Mouse (Mus musculus): ENCODE results near the gene Sfxn5. TPM values are rescaled to one million over a fixed set of nuclear protein-coding genes. Genes with fewer than 3 reads are reported as not detected.

The Sfxn5 gene
- polyA plus RNA-seq, 1 experiment, result 0.72 TPM

DNA sequence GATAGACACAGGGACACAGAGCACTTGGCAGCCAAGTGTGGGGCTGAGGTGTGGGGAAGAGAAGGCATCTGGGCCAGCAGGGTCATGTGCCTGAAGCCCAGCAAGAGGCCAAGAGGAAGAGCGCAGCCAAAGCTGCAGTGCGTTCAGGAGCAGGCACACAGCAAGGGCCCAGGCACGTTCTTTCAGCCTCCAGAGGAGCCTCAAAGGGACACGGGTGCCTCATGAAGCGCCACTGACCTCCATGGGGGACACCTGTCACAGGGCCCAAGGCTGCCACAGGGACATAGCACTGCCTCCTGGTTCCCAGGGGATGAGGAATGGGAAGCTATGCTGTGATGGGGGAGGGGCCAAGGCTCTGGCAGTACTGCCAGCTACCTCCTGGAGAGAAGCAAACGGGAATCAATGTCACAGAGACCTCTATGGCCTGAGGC, 82.4 kb downstream of the Sfxn5 start:
- Histone ChIP-seq H3K4me3 (replicated peaks) (no peak overlapping the region), H3K4me1 (no peaks in the 10 kb centered on the region), H3K27me3 (replicated peaks) (peaks cover 18% of the 10 kb centered on the region), H3K9me3 (peaks cover 3% of the 10 kb centered on the region), H3K36me3 (replicated peaks; ENCODE audit: low read length) (no peaks in the 10 kb centered on the region)
- TF ChIP-seq GATA1 (IDR thresholded peaks at IDR 0.05; ENCODE audit: borderline replicate concordance, low read length) (no peak), FLI1 (IDR thresholded peaks at IDR 0.05; ENCODE audit: low read length) (no peak)

DNA sequence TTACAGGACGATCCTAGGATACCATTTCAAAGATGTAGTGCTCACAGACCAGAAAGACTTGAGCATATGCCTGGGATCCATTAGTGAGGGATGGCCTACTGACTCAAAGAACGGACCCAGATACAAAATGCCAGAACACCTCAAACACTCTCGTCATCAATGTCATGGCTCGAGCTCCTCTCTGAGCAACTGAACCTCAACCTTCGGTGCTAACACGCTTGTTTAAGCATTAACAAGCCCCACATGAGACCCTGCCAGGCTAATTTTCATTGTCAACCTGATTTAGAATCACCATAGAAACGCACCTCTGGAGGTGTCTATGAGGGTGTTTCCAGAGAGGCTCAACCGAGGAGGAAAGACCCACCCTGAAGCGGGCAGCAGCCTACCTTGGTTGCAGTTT, 83.4 kb downstream of the Sfxn5 start:
- Histone ChIP-seq H3K4me3 (replicated peaks) (no peak overlapping the region), H3K9me3 (peaks cover 13% of the 10 kb centered on the region), H3K36me3 (replicated peaks; ENCODE audit: low read length) (no peaks in the 10 kb centered on the region), H3K27me3 (replicated peaks) (peaks cover 14% of the 10 kb centered on the region), H3K4me1 (no peaks in the 10 kb centered on the region)
- TF ChIP-seq FLI1 (IDR thresholded peaks at IDR 0.05; ENCODE audit: low read length) (no peak), GATA1 (IDR thresholded peaks at IDR 0.05; ENCODE audit: borderline replicate concordance, low read length) (no peak)

DNA sequence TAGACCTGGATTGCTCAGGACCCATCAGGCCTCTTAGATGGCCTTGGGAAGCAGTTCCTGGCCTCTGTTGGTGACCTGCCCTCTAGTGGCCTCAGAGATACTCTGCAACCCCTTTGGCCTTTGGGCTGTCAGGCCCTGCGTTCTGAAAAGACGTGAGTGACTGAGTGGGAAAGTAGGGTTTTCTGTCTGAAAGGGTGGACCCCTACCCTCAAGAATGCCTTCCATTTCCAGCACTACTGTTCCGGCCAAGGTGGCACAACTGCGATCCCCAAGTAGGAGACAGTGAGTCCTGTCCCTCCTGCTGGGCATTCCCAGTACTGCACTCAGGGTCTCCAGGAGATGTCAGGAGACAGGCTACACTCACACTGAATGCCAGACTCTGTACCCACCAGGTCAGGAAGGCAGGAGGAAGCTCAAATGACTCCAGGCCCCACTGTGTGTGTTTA, 94.2 kb downstream of the Sfxn5 start:
- no peaks in the 10 kb centered on the region for H3K36me3 ChIP-seq (replicated peaks; ENCODE audit: low read length)
- peaks cover 4% of the 10 kb centered on the region for H3K9me3 ChIP-seq
- TF ChIP-seq GATA1 (IDR thresholded peaks at IDR 0.05; ENCODE audit: borderline replicate concordance, low read length) (no peak), FLI1 (IDR thresholded peaks at IDR 0.05; ENCODE audit: low read length) (no peak)
- peak overlapping the region; percentile 81 for H3K4me3 ChIP-seq (replicated peaks)
- peaks cover 30% of the 10 kb centered on the region for H3K27me3 ChIP-seq (replicated peaks)
- peaks cover 4% of the 10 kb centered on the region; the same call in 1 of the 2 replicates for H3K4me1 ChIP-seq

GRCm38 (mm10) chr6:85237595-85238337, 95.5 kb downstream of the Sfxn5 start:
- Histone ChIP-seq H3K4me1 (peaks cover 4% of the 10 kb centered on the region; the same call in 1 of the 2 replicates), H3K9me3 (no peaks in the 10 kb centered on the region), H3K4me3 (replicated peaks) (no peak overlapping the region), H3K36me3 (replicated peaks; ENCODE audit: low read length) (no peaks in the 10 kb centered on the region), H3K27me3 (replicated peaks) (peaks cover 34% of the 10 kb centered on the region)
- TF ChIP-seq FLI1 (IDR thresholded peaks at IDR 0.05; ENCODE audit: low read length), result no peak
- TF ChIP-seq GATA1 (IDR thresholded peaks at IDR 0.05; ENCODE audit: borderline replicate concordance, low read length), result no peak

GRCm38 (mm10) chr6:85237001-85237400, 96.2 kb downstream of the Sfxn5 start:
- H3K36me3 ChIP-seq (replicated peaks; ENCODE audit: low read length), result no peaks in the 10 kb centered on the region
- no peak for TF ChIP-seq FLI1 (IDR thresholded peaks at IDR 0.05; ENCODE audit: low read length)
- peaks cover 4% of the 10 kb centered on the region; the same call in 1 of the 2 replicates for H3K4me1 ChIP-seq
- H3K9me3 ChIP-seq, result no peaks in the 10 kb centered on the region
- H3K4me3 ChIP-seq (replicated peaks), result no peak overlapping the region
- H3K27me3 ChIP-seq (replicated peaks), result peaks cover 39% of the 10 kb centered on the region

GRCm38 (mm10) chr6:85234796-85235195, 98.4 kb downstream of the Sfxn5 start:
- Histone ChIP-seq H3K4me3 (replicated peaks) (no peak overlapping the region), H3K4me1 (peaks cover 4% of the 10 kb centered on the region; the same call in 1 of the 2 replicates), H3K36me3 (replicated peaks; ENCODE audit: low read length) (no peaks in the 10 kb centered on the region), H3K27me3 (replicated peaks) (peaks cover 45% of the 10 kb centered on the region), H3K9me3 (no peaks in the 10 kb centered on the region)
- TF ChIP-seq GATA1 (IDR thresholded peaks at IDR 0.05; ENCODE audit: borderline replicate concordance, low read length) (no peak), FLI1 (IDR thresholded peaks at IDR 0.05; ENCODE audit: low read length) (no peak)

- TF ChIP-seq FLI1 (IDR thresholded peaks at IDR 0.05; ENCODE audit: low read length), result no peak
- H3K4me3 ChIP-seq (replicated peaks), result no peak overlapping the region
- H3K36me3 ChIP-seq (replicated peaks; ENCODE audit: low read length), result no peaks in the 10 kb centered on the region
These were observed 100.2 kb downstream of the Sfxn5 start for GRCm38 (mm10) chr6:85232836-85233623.

GRCm38 (mm10) chr6:85232045-85232444, 101.2 kb downstream of the Sfxn5 start:
- Histone ChIP-seq H3K27me3 (replicated peaks) (peaks cover 60% of the 10 kb centered on the region), H3K4me1 (no peaks in the 10 kb centered on the region), H3K9me3 (no peaks in the 10 kb centered on the region), H3K36me3 (replicated peaks; ENCODE audit: low read length) (no peaks in the 10 kb centered on the region), H3K4me3 (replicated peaks) (no peak overlapping the region)
- TF ChIP-seq GATA1 (IDR thresholded peaks at IDR 0.05; ENCODE audit: borderline replicate concordance, low read length), result no peak

More at GRCm38 (mm10) chr6:85232836-85233623, 100.2 kb downstream of the Sfxn5 start:
- Histone ChIP-seq H3K9me3 (no peaks in the 10 kb centered on the region), H3K4me1 (no peaks in the 10 kb centered on the region), H3K27me3 (replicated peaks) (peaks cover 55% of the 10 kb centered on the region)

GRCm38 (mm10) chr6:85231469-85231868, 101.8 kb downstream of the Sfxn5 start:
- TF ChIP-seq FLI1 (IDR thresholded peaks at IDR 0.05; ENCODE audit: low read length) (no peak), GATA1 (IDR thresholded peaks at IDR 0.05; ENCODE audit: borderline replicate concordance, low read length) (no peak)
- Histone ChIP-seq H3K4me1 (no peaks in the 10 kb centered on the region), H3K4me3 (replicated peaks) (no peak overlapping the region), H3K9me3 (no peaks in the 10 kb centered on the region), H3K36me3 (replicated peaks; ENCODE audit: low read length) (no peaks in the 10 kb centered on the region), H3K27me3 (replicated peaks) (peaks cover 62% of the 10 kb centered on the region)

- Histone ChIP-seq H3K4me1 (no peaks in the 10 kb centered on the region), H3K9me3 (no peaks in the 10 kb centered on the region), H3K36me3 (replicated peaks; ENCODE audit: low read length) (no peaks in the 10 kb centered on the region), H3K27me3 (replicated peaks) (peaks cover 62% of the 10 kb centered on the region), H3K4me3 (replicated peaks) (no peak overlapping the region)
- TF ChIP-seq GATA1 (IDR thresholded peaks at IDR 0.05; ENCODE audit: borderline replicate concordance, low read length) (no peak), FLI1 (IDR thresholded peaks at IDR 0.05; ENCODE audit: low read length) (no peak)
These were observed 102.5 kb downstream of the Sfxn5 start for GRCm38 (mm10) chr6:85230762-85231161.
